Mouse (Mus musculus) subcutaneous adipose tissue, adult 2 months (tissue): ENCODE results near the gene Hspa14. TPM values are rescaled to one million over a fixed set of nuclear protein-coding genes. Genes with fewer than 3 reads are reported as not detected.

Source experiments
- polyA plus RNA-seq: library from polyadenylated mRNA; depleted of rRNA; stranded (reverse); fragments of >200 nt; gene quantifications from 2 replicates; pipeline ENCODE4 v1.2.3, GENCODE M21; 2012; ENCODE audit warnings: low replicate concordance; rRNA removed

The Hspa14 gene
- 42.0 and 46.4 TPM in 2 replicates for polyA plus RNA-seq

DNA sequence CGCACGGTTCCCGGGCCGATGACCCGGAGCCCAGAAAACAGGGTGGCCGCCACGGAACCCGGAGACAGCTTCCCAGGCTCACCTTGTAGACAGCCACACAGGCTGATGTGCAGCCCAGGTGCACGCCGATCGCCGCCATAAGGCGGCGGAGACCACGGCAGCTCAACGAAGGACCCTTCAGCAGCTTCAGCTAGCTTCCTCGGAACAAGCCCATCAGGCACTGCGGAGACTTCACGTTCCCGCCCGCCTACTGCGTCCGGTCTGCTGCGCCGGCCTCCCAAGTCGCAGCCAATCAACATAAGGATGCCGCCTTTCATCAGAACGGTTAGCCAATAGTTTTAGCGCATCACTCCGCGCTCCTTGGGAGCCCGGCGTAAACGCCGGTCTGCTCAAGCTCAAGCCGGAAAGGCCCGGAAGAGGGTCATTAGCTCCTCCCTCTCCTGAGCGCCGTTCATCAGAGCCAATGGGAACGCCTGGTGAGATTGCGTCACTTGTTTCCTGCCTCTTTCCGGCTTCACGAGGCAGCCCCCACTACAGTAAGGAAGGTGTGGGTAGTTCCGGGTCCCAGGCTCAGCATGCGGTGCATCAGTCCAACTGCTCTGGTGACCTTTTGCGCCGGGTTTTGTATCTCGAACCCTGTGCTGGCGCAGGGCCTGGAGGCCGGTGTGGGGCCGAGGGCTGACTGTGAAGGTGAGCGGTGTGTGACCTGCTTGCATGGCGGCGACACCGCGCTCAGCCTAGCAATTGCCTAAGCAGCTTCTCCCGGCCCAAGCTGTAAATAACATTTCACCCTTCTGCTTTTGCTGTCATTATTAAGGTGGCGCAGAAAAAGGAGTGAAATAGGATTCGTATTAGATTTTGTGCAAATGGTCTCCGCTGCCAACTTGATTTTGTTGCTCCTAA lies at the start of gene Hspa14, which contains the start of the genes Gm45902 and Cdnf:
Hspa14 (minus strand) TSS at position 263 of the 903 bp plus-strand sequence.
Gm45902 (minus strand) TSS at position 239 of the 903 bp plus-strand sequence.
Cdnf (plus strand) TSS at position 479 of the 903 bp plus-strand sequence.

DNA sequence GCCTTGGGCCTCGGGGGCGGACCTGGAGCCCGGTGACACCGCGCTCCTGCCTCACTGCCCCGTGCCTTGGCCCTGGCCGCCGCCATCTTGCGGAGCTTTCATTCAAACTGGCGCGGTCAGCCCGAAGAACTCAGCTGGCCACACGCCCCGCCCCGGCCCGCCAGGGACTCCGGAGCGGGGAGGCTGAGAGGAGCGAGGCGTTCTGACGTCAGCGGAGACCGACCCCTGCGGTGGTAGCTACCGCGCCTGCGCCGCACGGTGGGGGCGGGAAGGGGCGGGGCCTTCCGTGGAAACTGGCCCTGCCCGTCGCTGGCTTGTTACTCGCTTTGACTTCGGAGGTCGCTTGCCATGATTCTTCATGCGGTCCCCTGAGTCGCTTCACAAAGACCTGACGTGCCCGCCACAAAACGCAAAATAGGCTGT lies 37.7 kb downstream of the Hspa14 start, which contains the start of gene Suv39h2:
Suv39h2 (minus strand) TSS at position 171 of the 423 bp plus-strand sequence.

Other genes with a start within 250 kb of the Hspa14 start
- 10.4 and 12.8 TPM in 2 replicates for gene Nmt2, start 228.6 kb downstream of the Hspa14 start, polyA plus RNA-seq
- 4.7 and 10.0 TPM in 2 replicates for gene Rpp38, start 180.2 kb downstream of the Hspa14 start, polyA plus RNA-seq
- not detected in 2 replicates for gene Acbd7, start 176.6 kb downstream of the Hspa14 start, polyA plus RNA-seq
- not detected in 2 replicates for gene Olah, start 115.6 kb downstream of the Hspa14 start, polyA plus RNA-seq
- not detected in 2 replicates for gene Meig1, start 90.2 kb downstream of the Hspa14 start, polyA plus RNA-seq
- 7.5 and 8.5 TPM in 2 replicates for gene Dclre1c, start 88.7 kb downstream of the Hspa14 start, polyA plus RNA-seq
- gene Suv39h2, start 37.8 kb downstream of the Hspa14 start, polyA plus RNA-seq: 0.26 and 1.9 TPM in 2 replicates
- 2.2 and 2.5 TPM in 2 replicates for gene Gm45902, start within 50 bp of the Hspa14 start, polyA plus RNA-seq
- gene Cdnf, start 216 bp upstream of the Hspa14 start, polyA plus RNA-seq: 0.94 and 3.3 TPM in 2 replicates
- 10.2 and 15.2 TPM in 2 replicates for gene Fam107b, start 57.7 kb upstream of the Hspa14 start, polyA plus RNA-seq